In the genomic region with DNA sequence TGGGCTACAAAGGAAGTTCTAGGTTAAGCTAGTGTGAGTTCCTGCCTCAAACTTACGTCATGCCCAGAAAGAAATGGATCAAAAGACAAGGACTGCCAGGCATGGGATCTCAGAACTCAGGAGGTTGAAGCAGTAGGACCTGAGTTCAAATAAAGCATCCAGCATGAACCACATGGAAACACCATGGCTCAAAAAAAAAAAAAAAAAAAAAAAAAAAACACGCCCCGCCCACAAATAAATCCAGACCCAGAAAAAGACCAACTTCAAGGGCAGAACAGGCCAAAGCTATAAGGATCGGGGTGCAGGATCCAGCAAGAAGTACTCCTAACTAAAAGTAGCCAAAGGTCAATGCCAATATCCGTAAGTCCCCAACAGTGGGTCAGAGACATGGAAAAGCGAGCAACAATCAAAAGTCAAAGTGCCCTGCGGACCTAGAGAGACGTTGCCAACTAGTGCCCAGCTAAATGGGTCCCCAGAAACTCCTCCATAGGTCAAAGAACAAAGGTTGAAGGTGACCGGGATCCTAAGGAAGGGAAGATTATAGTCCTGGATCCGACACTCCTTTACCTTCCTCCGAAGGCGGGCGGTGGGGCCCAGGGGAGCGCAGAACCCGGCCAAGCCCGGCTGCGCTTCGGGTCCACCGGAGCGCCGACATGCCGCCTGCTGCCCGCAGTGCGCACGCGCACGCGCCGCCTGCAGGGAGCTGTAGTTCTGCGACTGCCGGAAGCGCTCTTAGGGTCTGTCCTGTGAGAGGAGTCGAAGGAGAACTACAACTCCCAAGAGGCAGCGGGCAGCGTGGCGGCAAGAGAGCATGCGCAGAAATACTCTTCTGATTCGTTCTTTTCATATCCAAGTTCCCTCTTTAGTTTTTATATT, we compare ENCODE assay signal across 8 mouse cellular contexts. TPM values are rescaled to one million over a fixed set of nuclear protein-coding genes. Genes with fewer than 3 reads are reported as not detected.
DNase-seq lines count a peak whose midpoint lies in the region; ATAC-seq lines count a peak whose summit lies in the region.

Polrmt (minus strand) TSS at position 684 of the 876 bp plus-strand sequence.

- H3K4me1 ChIP-seq in heart, embryonic 14.5 days (ENCODE audit: control insufficient read depth in 2 of 2, insufficient read depth in 2 of 2, low read length in 2 of 2), result peaks cover 3 to 9% of the 10 kb centered on the region in 2 experiments; a peak in 3 of 4 replicates
- peaks cover 36% of the 10 kb centered on the region for H3K4me1 ChIP-seq in liver, embryonic 13.5 days (replicated peaks)
- peaks cover 8% of the 10 kb centered on the region for H3K4me1 ChIP-seq in stomach, embryonic 16.5 days (ENCODE audit: control insufficient read depth, insufficient read depth, low read length)

- peak within 1 kb of the TSS in 1 of 2 experiments; percentile 31; a peak in 1 of 4 replicates for H3K27ac ChIP-seq in heart, embryonic 14.5 days (replicated peaks in 1 of 2; ENCODE audit: control insufficient read depth in 1 of 2, insufficient read depth in 1 of 2, low read depth in 2 of 2, low read length in 2 of 2)
- H3K27ac ChIP-seq in liver, embryonic 13.5 days, result peak within 1 kb of the TSS; percentile 67
- H3K27ac ChIP-seq in stomach, embryonic 16.5 days (ENCODE audit: low read length), result 0 out of 2 replicates have a peak within 1 kb of the TSS, but pooled peaks have one; percentile 42

- DNase-seq in c-Kit-negative CD71-positive TER-119-positive erythroid progenitor cells, embryonic 14.5 days (ENCODE audit: low read depth, low spot score), result peak; percentile 94
- peak; percentile 98 for DNase-seq in fibroblast of lung, adult 2 months (ENCODE audit: low read depth)
- DNase-seq in kidney, postnatal 14 days, result peak; percentile 98
- peak; percentile 94 for DNase-seq in liver, embryonic 13.5 days
- peak; percentile 94 for DNase-seq in neural tube, embryonic 10.5 days (ENCODE audit: extremely low spot score, low spot score)

- H3K9me3 ChIP-seq in heart, embryonic 14.5 days (ENCODE audit: control insufficient read depth, low read length), result no peaks in the 10 kb centered on the region
- no peaks in the 10 kb centered on the region for H3K9me3 ChIP-seq in liver, embryonic 13.5 days (replicated peaks)
- H3K9me3 ChIP-seq in stomach, embryonic 16.5 days (replicated peaks; ENCODE audit: control insufficient read depth, low read length), result no peaks in the 10 kb centered on the region

- 3% methylated on average over 38 of the region's 38 CpGs for WGBS in heart, embryonic 14.5 days
- WGBS in liver, embryonic 13.5 days (ENCODE audit: insufficient replicate concordance), result 3% methylated on average over 38 of the region's 38 CpGs
- 3% methylated on average over 38 of the region's 38 CpGs for WGBS in stomach, embryonic 16.5 days

- ATAC-seq in CD4-positive, CD25-positive, alpha-beta regulatory T cell, adult 4 months, result peak; percentile 100
- peak; percentile 89 for ATAC-seq in heart, embryonic 14.5 days (ENCODE audit: insufficient number of reproducible peaks, insufficient read depth, low FRiP score, low read depth)
- peak; percentile 97 for ATAC-seq in liver, embryonic 13.5 days (ENCODE audit: low read depth)
- peak; percentile 97 for ATAC-seq in stomach, embryonic 16.5 days (ENCODE audit: insufficient read depth, low FRiP score)

- peak within 1 kb of the TSS; percentile 77 for H3K9ac ChIP-seq in heart, embryonic 14.5 days (ENCODE audit: low read length)
- peak within 1 kb of the TSS; percentile 80 for H3K9ac ChIP-seq in liver, embryonic 13.5 days
- peak within 1 kb of the TSS; percentile 87 for H3K9ac ChIP-seq in stomach, embryonic 16.5 days (ENCODE audit: low read length)

- no peaks in the 10 kb centered on the region for H3K27me3 ChIP-seq in heart, embryonic 14.5 days (ENCODE audit: control insufficient read depth, insufficient read depth, low read length)
- H3K27me3 ChIP-seq in liver, embryonic 13.5 days, result no peaks in the 10 kb centered on the region
- H3K27me3 ChIP-seq in stomach, embryonic 16.5 days (ENCODE audit: control insufficient read depth, insufficient read depth, low read length), result no peaks in the 10 kb centered on the region

- peaks cover 35% of the 10 kb centered on the region for H3K36me3 ChIP-seq in heart, embryonic 14.5 days (ENCODE audit: control insufficient read depth, insufficient read depth, low read length)
- peaks cover 30% of the 10 kb centered on the region for H3K36me3 ChIP-seq in liver, embryonic 13.5 days
- H3K36me3 ChIP-seq in stomach, embryonic 16.5 days (ENCODE audit: control insufficient read depth, insufficient read depth, low read length), result peaks cover 15% of the 10 kb centered on the region

- H3K4me3 ChIP-seq in heart, embryonic 14.5 days (ENCODE audit: control insufficient read depth in 1 of 2, insufficient read depth in 1 of 2, low read depth in 1 of 2, low read length in 2 of 2), result peak within 1 kb of the TSS; percentile 65 to 86
- H3K4me3 ChIP-seq in liver, embryonic 13.5 days (replicated peaks), result peak within 1 kb of the TSS; percentile 73
- H3K4me3 ChIP-seq in stomach, embryonic 16.5 days (replicated peaks; ENCODE audit: low read length), result peak within 1 kb of the TSS; percentile 82

- H3K4me2 ChIP-seq in heart, embryonic 14.5 days (ENCODE audit: low read length), result peak within 1 kb of the TSS; percentile 79
- peak within 1 kb of the TSS; percentile 83 for H3K4me2 ChIP-seq in liver, embryonic 13.5 days
- H3K4me2 ChIP-seq in stomach, embryonic 16.5 days (ENCODE audit: low read depth, low read length), result peak within 1 kb of the TSS; percentile 77

RNA-seq across cellular contexts. Expression of gene Polrmt, which starts in this region (rescaled TPM):
- 10 to 100 TPM; 18.0 to 23.4 TPM for polyA plus RNA-seq in CD4-positive, CD25-positive, alpha-beta regulatory T cell, adult 4 months (2017; shearing (Covaris generic))
- polyA plus RNA-seq in heart, embryonic 14.5 days (2014; fragmentation: Nextera tagmentation; extraction: Ambion mirVana), result 20.2 and 27.4 TPM in 2 replicates
- 20.0 and 20.8 TPM in 2 replicates for polyA plus RNA-seq in liver, embryonic 13.5 days (2015; fragmentation: Nextera tagmentation; extraction: Ambion mirVana)
- 33.3 and 40.9 TPM in 2 replicates for polyA plus RNA-seq in stomach, embryonic 16.5 days (2015; fragmentation: Nextera tagmentation; extraction: Ambion mirVana)
